Mouse (Mus musculus) heart, postnatal 0 days (tissue): Measurements from ENCODE around the gene AI467606. TPM values are rescaled to one million over a fixed set of nuclear protein-coding genes. Genes with fewer than 3 reads are reported as not detected.

ENCODE experiments used
- ATAC-seq: fragments of 200-750 bp; cut with Nextera tagmentation; 2 replicates; pipeline ENCODE4 v1.8.0; 2017; ENCODE audit warnings: low read depth, moderate number of reproducible peaks, moderate library complexity; ENCODE audit not compliant: insufficient read depth
- DNase-seq: peaks from one replicate; pipeline ENCODE4 v3.0.0-alpha.2; 2016; ENCODE audit warnings: low spot score
- H3K27ac ChIP-seq: fragments of 300-500 bp; sonication (generic); 2 replicates; pipeline ENCODE4 v1.5.1; 2014; ENCODE audit warnings: low read depth, mild to moderate bottlenecking
- H3K27me3 ChIP-seq: fragments of 300-500 bp; sonication (generic); 2 replicates; pipeline ENCODE4 v1.6.1; 2014; ENCODE audit warnings: low read length, mixed read lengths; ENCODE audit not compliant: control insufficient read depth, insufficient read depth
- H3K36me3 ChIP-seq: fragments of 300-500 bp; sonication (generic); replicated peaks from 2 replicates; pipeline ENCODE4 v1.6.1; 2014; ENCODE audit warnings: low read length, mixed read lengths; ENCODE audit not compliant: control insufficient read depth, insufficient read depth
- H3K4me1 ChIP-seq: fragments of 300-500 bp; sonication (generic); 2 replicates; pipeline ENCODE4 v1.6.1; 2014; ENCODE audit warnings: antibody characterized with exemption; ENCODE audit not compliant: control insufficient read depth, insufficient read depth
- H3K4me2 ChIP-seq: fragments of 300-500 bp; sonication (generic); 2 replicates; pipeline ENCODE4 v1.6.1; 2014; ENCODE audit warnings: low read depth, mild to moderate bottlenecking, low read length, moderate library complexity
- H3K4me3 ChIP-seq: fragments of 300-500 bp; sonication (generic); 2 replicates; pipeline ENCODE4 v1.5.1; 2014; ENCODE audit warnings: low read depth, low read length
- H3K9ac ChIP-seq: fragments of 300-500 bp; sonication (generic); replicated peaks from 2 replicates; pipeline ENCODE4 v1.6.1; 2014; ENCODE audit warnings: low read depth, low read length, mixed read lengths
- H3K9me3 ChIP-seq: fragments of 300-500 bp; sonication (generic); replicated peaks from 2 replicates; pipeline ENCODE4 v1.6.1; 2016; ENCODE audit warnings: low read length; ENCODE audit not compliant: control insufficient read depth
- CTCF ChIP-seq: IDR thresholded peaks from 2 replicates; pipeline ENCODE4 v1.5.1; 2016; ENCODE audit warnings: antibody characterized with exemption, control low read depth, low read depth
- EP300 ChIP-seq: IDR thresholded peaks from 2 replicates; pipeline ENCODE4 v1.6.1; 2016; ENCODE audit warnings: antibody characterized with exemption, low read depth
- WGBS: fragments of 180-500 bp; shearing (Covaris S2); extraction: QIAGEN DNeasy Blood & Tissue Kit; methylation state at CpG from one replicate; pipeline ENCODE4 v1.1.7; 2014; 5-methylcytosine and 5-hydroxymethylcytosine counted together
- polyA plus RNA-seq: library from polyadenylated mRNA; unstranded; fragments of >200 nt; fragmentation: Nextera tagmentation; extraction: Ambion mirVana; gene quantifications from 2 replicates; pipeline ENCODE4 v1.2.1, GENCODE M21; 2015
- total RNA-seq: library from RNA; depleted of rRNA; stranded (reverse); fragments of >200 nt; gene quantifications from 2 replicates; pipeline ENCODE4 v1.2.3, GENCODE M21; 2014; ENCODE audit warnings: low replicate concordance

AI467606 gene
- total and polyA plus RNA-seq, 2 experiments from 2014 or later, result 0.50 to 0.94 TPM

DNA sequence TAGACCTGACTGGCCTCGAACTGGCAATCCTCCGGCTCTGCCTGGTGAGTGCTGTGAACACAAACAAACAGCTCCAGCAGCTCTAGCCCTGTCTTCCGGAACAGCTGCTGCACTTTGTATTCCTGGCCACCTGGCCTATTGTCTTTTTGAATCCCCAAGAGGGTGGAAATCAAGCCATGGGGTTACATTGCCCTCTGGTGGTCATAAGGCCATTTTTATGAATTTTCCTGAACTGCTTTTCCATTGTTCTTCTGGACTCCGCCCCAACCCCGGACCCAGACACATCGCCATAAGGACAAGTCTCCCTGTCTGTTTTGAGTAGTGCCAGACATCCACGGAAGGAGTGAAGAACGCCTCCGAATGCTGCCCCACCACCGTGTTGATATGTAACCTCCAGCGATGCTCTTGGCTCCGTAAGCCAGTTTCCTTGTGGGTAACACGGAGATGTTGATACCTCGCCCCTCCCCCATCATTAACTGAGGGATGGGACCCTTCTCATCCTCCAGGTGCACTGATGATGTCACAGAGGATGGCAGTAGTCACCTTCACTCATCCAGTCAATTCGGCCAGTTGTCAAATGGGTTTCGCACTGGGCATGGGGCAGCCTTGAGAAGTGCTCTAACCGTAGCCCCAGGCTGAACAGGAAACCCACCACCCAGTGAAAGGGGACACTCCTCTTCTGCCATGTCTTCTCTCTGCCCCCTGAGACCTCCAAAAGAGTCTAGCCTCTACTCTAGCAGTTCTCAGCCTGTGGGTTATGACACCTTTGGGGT is 13.6 kb downstream of the AI467606 start:
- Histone ChIP-seq H3K4me2 (peak overlapping the region; percentile 46), H3K27me3 (no peaks in the 10 kb centered on the region), H3K27ac (peak overlapping the region; percentile 27; the same call in 1 of the 2 replicates), H3K9ac (no peak overlapping the region), H3K36me3 (no peaks in the 10 kb centered on the region), H3K9me3 (no peaks in the 10 kb centered on the region), H3K4me1 (no peaks in the 10 kb centered on the region), H3K4me3 (peak overlapping the region; percentile 18)
- peak; percentile 88 for ATAC-seq
- 14% methylated on average over 17 of the region's 17 CpGs for WGBS
- TF ChIP-seq EP300 (no peak), CTCF (peak; percentile 91)
- DNase-seq, result peak; percentile 86

DNA sequence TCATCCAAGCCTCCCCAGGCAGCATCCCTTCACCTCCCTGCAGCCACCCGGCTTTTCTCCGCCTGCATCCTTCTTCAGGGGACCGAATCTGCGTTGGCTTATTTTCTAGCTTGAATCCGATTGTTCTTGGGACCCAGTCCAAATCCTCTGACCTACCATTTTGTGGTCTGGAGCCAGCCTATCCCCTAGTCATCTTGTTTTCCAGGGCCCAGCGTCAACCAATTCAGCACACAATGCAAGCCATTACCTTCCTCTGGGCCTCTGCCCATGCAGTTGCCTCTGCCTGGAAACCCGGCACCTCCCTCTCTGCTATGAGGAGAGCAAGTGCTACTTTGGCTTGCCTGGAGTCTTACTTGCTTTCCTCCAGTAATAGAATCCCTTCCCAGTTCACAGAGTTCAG is 14.4 kb downstream of the AI467606 start:
- no peak overlapping the region for H3K9ac ChIP-seq
- H3K9me3 ChIP-seq, result no peaks in the 10 kb centered on the region
- H3K4me2 ChIP-seq, result no peak overlapping the region
- H3K4me1 ChIP-seq, result no peaks in the 10 kb centered on the region
- no peak for ATAC-seq
- H3K4me3 ChIP-seq, result no peak overlapping the region
- 64% methylated on average over 7 of the region's 7 CpGs for WGBS
- DNase-seq, result no peak
- H3K36me3 ChIP-seq, result no peaks in the 10 kb centered on the region
- H3K27ac ChIP-seq, result no peak overlapping the region
- TF ChIP-seq EP300 (no peak), CTCF (no peak)
- no peaks in the 10 kb centered on the region for H3K27me3 ChIP-seq

DNA sequence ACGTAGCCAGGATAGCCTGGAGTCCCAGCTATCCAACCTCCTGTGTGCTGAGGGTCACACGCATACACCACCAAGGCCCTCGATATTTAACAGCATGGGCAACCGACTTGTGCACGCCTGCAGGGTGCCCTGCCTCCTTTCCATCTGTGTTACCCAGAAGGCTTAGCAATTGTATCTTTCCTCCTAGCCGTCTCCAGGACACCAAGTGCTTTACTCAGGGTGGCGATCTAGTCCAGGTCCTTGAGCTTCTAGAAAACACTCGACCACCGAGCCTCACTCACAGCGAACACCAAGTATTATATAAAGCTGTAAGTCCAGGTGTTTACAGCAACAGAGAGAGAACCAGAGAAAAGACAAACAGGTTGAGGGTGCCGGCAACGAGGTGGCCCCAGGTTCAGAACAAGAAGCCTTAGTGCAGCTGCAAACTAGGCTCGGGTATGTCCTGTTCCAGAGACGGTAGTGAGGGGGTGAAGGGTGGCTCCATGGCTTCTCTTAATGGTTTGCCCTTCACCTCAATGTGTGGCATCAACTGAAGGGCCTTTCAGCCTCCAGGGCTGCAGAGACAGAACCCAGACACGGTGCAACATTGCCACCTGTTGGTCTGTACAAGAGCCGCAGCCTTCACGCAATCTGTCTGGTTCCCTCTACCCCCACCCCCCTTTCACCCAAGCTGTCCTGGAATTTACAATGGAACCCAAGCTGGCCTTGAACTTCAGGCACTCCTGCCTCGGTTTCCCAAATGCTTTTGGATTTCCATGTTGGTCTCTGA is 19.3 kb downstream of the AI467606 start:
- no peak overlapping the region for H3K4me2 ChIP-seq
- no peaks in the 10 kb centered on the region for H3K27me3 ChIP-seq
- H3K27ac ChIP-seq, result no peak overlapping the region
- H3K9me3 ChIP-seq, result no peaks in the 10 kb centered on the region
- ATAC-seq (peak; percentile 80), DNase-seq (peak; percentile 80)
- no peaks in the 10 kb centered on the region for H3K36me3 ChIP-seq
- no peak overlapping the region for H3K4me3 ChIP-seq
- TF ChIP-seq EP300, result no peak
- peak; percentile 90 for TF ChIP-seq CTCF
- H3K9ac ChIP-seq, result no peak overlapping the region
- WGBS, result 37% methylated on average over 18 of the region's 18 CpGs
- H3K4me1 ChIP-seq, result no peaks in the 10 kb centered on the region

DNA sequence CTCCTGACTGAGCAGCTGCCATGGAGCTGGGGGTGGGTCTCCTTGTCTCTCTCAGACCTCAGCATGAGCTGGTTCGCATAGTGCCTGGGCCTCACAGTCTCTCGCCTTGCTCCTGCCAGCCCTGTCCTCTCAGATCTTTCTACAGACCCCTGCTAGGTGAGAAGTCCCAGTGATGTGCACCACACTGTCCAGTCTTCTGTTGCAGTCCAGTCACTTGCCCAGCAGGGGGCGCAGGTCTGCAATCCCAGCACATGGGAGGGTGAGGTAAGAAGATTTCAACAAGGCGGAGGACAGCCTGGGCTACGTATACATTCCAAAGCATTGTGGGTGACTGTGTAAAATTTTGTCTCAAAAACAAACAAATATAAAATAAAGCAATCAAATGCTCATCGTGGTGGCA is 20.3 kb downstream of the AI467606 start:
- ATAC-seq (0 out of 2 replicates have a peak, but pooled peaks have one; percentile 24), DNase-seq (no peak)
- Histone ChIP-seq H3K36me3 (no peaks in the 10 kb centered on the region), H3K27ac (no peak overlapping the region), H3K4me2 (no peak overlapping the region), H3K9ac (no peak overlapping the region), H3K4me3 (no peak overlapping the region), H3K27me3 (no peaks in the 10 kb centered on the region), H3K4me1 (no peaks in the 10 kb centered on the region), H3K9me3 (no peaks in the 10 kb centered on the region)
- peak; percentile 49 for TF ChIP-seq CTCF
- no peak for TF ChIP-seq EP300
- 36% methylated on average over 6 of the region's 6 CpGs for WGBS

DNA sequence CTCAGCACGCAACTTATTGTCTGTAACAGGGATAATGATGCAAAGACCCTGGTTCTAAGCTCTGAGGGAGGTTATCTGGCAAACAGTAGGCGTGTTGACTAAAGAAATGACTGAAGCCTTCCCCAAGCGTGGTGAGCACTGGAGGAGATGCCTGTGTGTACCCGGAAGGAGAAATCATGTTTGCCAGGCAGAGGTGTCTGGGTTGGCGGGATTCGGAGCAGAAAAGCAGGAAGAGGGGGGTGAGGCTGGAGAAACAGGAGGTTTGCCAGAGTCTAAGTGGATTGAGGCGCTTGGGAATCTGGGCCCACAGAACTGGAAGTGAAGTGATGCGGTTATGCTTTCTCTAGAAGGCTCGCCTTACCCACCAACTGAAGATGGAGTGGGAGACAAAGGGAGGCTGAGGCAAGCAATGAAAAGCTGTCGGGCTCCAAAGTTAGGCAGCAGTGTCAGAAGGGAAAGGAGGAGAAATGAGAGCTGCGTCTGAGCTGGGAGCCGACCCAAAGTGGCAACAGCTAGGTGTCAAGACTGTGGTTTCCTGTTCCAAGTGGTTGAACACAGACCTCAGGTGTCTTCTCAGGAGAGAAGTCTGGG is 21.2 kb downstream of the AI467606 start:
- TF ChIP-seq CTCF (no peak), EP300 (no peak)
- DNase-seq, result no peak
- no peaks in the 10 kb centered on the region for H3K9me3 ChIP-seq
- WGBS, result 68% methylated on average over 12 of the region's 12 CpGs
- no peaks in the 10 kb centered on the region for H3K36me3 ChIP-seq
- no peak overlapping the region for H3K4me3 ChIP-seq
- ATAC-seq, result no peak
- no peak overlapping the region for H3K9ac ChIP-seq
- no peak overlapping the region for H3K27ac ChIP-seq
- no peaks in the 10 kb centered on the region for H3K27me3 ChIP-seq
- no peak overlapping the region for H3K4me2 ChIP-seq
- H3K4me1 ChIP-seq, result no peaks in the 10 kb centered on the region
